In the genomic region with DNA sequence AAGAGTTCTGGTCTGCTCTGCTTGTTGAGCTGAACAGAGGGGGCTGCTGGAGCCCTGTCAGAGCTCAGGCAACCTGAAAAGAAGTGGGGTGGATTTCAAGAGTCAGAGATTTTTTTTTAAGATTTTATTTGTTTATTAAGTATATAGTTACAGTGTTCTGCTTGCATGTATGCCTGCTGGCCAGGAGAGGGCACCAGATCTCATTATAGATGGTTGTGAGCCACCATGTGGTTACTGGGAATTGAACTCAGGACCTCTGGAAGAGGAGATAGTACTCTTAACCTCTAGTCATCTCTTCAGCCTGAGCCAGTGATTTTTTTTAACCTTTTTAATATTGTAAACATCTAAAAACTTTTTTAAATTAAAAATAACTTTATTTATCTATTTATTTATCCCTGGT, we compare ENCODE assay signal across 16 mouse cellular contexts. TPM values are rescaled to one million over a fixed set of nuclear protein-coding genes. Genes with fewer than 3 reads are reported as not detected.
DNase-seq lines count a peak whose midpoint lies in the region; ATAC-seq and TF ChIP-seq lines count a peak whose summit lies in the region.
"Had no signal": no experiment of that assay in that cellular context is flagged by ENCODE, and none has a peak within 500 bp of the region (broad histone marks: within the 10 kb centered on the region; RNA-seq: fewer than 3 reads in every experiment).

No protein-coding gene starts in this region.

- no peak for DNase-seq in heart, adult 2 months
- no peak for DNase-seq in heart, postnatal 10 days
- DNase-seq in lung, adult 2 months = no peak
- DNase-seq in lung, postnatal 4 days = no peak
- no peak for DNase-seq in left cerebral cortex, adult 9 months (ENCODE audit: low spot score in 2 of 2)
- DNase-seq: adrenal gland, postnatal 14 days; cerebellum, adult 9-10 months; gastrocnemius, postnatal 36 days; kidney, postnatal 14 days; right cerebral cortex, postnatal 25 days had no signal

- H3K27me3 ChIP-seq in heart, adult 2 months (ENCODE audit: control insufficient read depth, insufficient read depth, low read length) = no peaks in the 10 kb centered on the region
- H3K27me3 ChIP-seq in E14TG2a.4 (ENCODE audit: insufficient read depth, low read length) = no peaks in the 10 kb centered on the region
- H3K27me3 ChIP-seq in small intestine, adult 2 months (ENCODE audit: control insufficient read depth, insufficient read depth, low read length) = peaks cover 2% of the 10 kb centered on the region; the same call in 1 of the 2 replicates
- no peaks in the 10 kb centered on the region; the same call in 1 of the 2 replicates for H3K27me3 ChIP-seq in kidney, embryonic 16.5 days (ENCODE audit: insufficient read depth, low read length)
- H3K27me3 ChIP-seq: hindbrain, embryonic 15.5 days had no signal

- no peak overlapping the region for H3K4me2 ChIP-seq in kidney, embryonic 16.5 days (replicated peaks; ENCODE audit: low read depth, low read length)
- H3K4me2 ChIP-seq: hindbrain, embryonic 15.5 days; midbrain, embryonic 11.5 days had no signal

- no peak for TF ChIP-seq EP300 in heart, adult 2 months (IDR thresholded peaks at IDR 0.05; ENCODE audit: insufficient read depth, low read depth, low read length)

- H3K9me3 ChIP-seq in E14TG2a.4 (ENCODE audit: low read length) = no peaks in the 10 kb centered on the region
- H3K9me3 ChIP-seq in kidney, embryonic 16.5 days (ENCODE audit: low read length) = 0 out of 2 replicates have a peak, but pooled peaks cover 4% of the 10 kb centered on the region
- H3K9me3 ChIP-seq: hindbrain, embryonic 15.5 days; limb, embryonic 10.5 days had no signal

- no peaks in the 10 kb centered on the region for H3K79me2 ChIP-seq in heart, adult 2 months (replicated peaks; ENCODE audit: control insufficient read depth, insufficient read depth, low read length)

- ATAC-seq in kidney, embryonic 16.5 days (ENCODE audit: low FRiP score, low TSS enrichment) = no peak

- H3K4me1 ChIP-seq in heart, adult 2 months (ENCODE audit: control insufficient read depth, insufficient read depth, low read length) = no peaks in the 10 kb centered on the region
- no peaks in the 10 kb centered on the region for H3K4me1 ChIP-seq in lung, adult 2 months (ENCODE audit: control insufficient read depth, insufficient read depth, low read length)
- peaks cover 32% of the 10 kb centered on the region for H3K4me1 ChIP-seq in E14TG2a.4 (replicated peaks; ENCODE audit: low read depth, low read length)
- no peaks in the 10 kb centered on the region for H3K4me1 ChIP-seq in small intestine, adult 2 months (ENCODE audit: control insufficient read depth, insufficient read depth, insufficient read length, low read length)
- no peaks in the 10 kb centered on the region for H3K4me1 ChIP-seq in kidney, embryonic 16.5 days (ENCODE audit: insufficient read depth, low read length)
- H3K4me1 ChIP-seq: hindbrain, embryonic 15.5 days; limb, embryonic 10.5 days had no signal

- no peak for TF ChIP-seq POLR2A in heart, adult 2 months (IDR thresholded peaks at IDR 0.05; ENCODE audit: insufficient read depth, low read depth, low read length)
- TF ChIP-seq POLR2A in lung, adult 2 months (IDR thresholded peaks at IDR 0.05; ENCODE audit: borderline replicate concordance, extremely low read depth, low read depth, low read length) = no peak
- no peak for TF ChIP-seq POLR2A in small intestine, adult 2 months (IDR thresholded peaks at IDR 0.05; ENCODE audit: low read depth, low read length)

- H3K9ac ChIP-seq in heart, adult 2 months (ENCODE audit: low read depth, low read length) = no peak overlapping the region
- no peak overlapping the region for H3K9ac ChIP-seq in kidney, embryonic 16.5 days (replicated peaks; ENCODE audit: low read length)
- H3K9ac ChIP-seq: hindbrain, embryonic 15.5 days had no signal

- H3K27ac ChIP-seq in heart, adult 2 months = no peak overlapping the region
- no peak overlapping the region for H3K27ac ChIP-seq in small intestine, adult 2 months (ENCODE audit: insufficient read depth, low read depth, low read length)
- no peak overlapping the region for H3K27ac ChIP-seq in kidney, embryonic 16.5 days (ENCODE audit: low read length)
- H3K27ac ChIP-seq: hindbrain, embryonic 15.5 days; limb, embryonic 10.5 days had no signal

- intact Hi-C loops in heart, adult 2 months (cut with DNase I) = no loop called here
- intact Hi-C loops in heart, postnatal 10 days (cut with DNase I) = no loop called here

- no peaks in the 10 kb centered on the region for H3K36me3 ChIP-seq in heart, adult 2 months (ENCODE audit: control insufficient read depth, insufficient read depth, low read length)
- H3K36me3 ChIP-seq in E14TG2a.4 (ENCODE audit: insufficient read depth, low read length) = no peaks in the 10 kb centered on the region
- no peaks in the 10 kb centered on the region for H3K36me3 ChIP-seq in small intestine, adult 2 months (ENCODE audit: control insufficient read depth, insufficient read depth, low read length)
- H3K36me3 ChIP-seq in kidney, embryonic 16.5 days (ENCODE audit: insufficient read depth, low read length) = no peaks in the 10 kb centered on the region
- H3K36me3 ChIP-seq: hindbrain, embryonic 15.5 days; limb, embryonic 10.5 days had no signal

- H3K4me3 ChIP-seq in heart, adult 2 months = no peak overlapping the region
- H3K4me3 ChIP-seq in lung, adult 2 months (replicated peaks; ENCODE audit: extremely low read depth, low read depth, low read length) = no peak overlapping the region
- no peak overlapping the region for H3K4me3 ChIP-seq in E14TG2a.4 (replicated peaks; ENCODE audit: low read length)
- no peak overlapping the region for H3K4me3 ChIP-seq in small intestine, adult 2 months (ENCODE audit: low read depth, low read length)
- H3K4me3 ChIP-seq in kidney, embryonic 16.5 days (ENCODE audit: low read length) = no peak overlapping the region
- H3K4me3 ChIP-seq: hindbrain, embryonic 15.5 days; limb, embryonic 10.5 days had no signal

- peak; percentile 71 for TF ChIP-seq CTCF in heart, adult 2 months (IDR thresholded peaks at IDR 0.05)
- TF ChIP-seq CTCF in lung, adult 2 months (IDR thresholded peaks at IDR 0.05; ENCODE audit: insufficient read depth, low read length) = 0 out of 2 replicates have a peak, but pooled peaks have one; percentile 7
- peak; percentile 53 for TF ChIP-seq CTCF in E14TG2a.4 (conservative IDR thresholded peaks at IDR 0.05; ENCODE audit: low read length)
- 0 out of 2 replicates have a peak, but pooled peaks have one; percentile 6 for TF ChIP-seq CTCF in small intestine, adult 2 months (IDR thresholded peaks at IDR 0.05; ENCODE audit: extremely low read depth, insufficient read length, insufficient replicate concordance, low read depth, low read length)

RNA-seq across cellular contexts. Expression of gene She, which starts 20.3 kb away (rescaled TPM):
- 10 to 100 TPM; 12.3 to 13.3 TPM for total RNA-seq in heart, adult 2 months (2021)
- 3.4 and 7.7 TPM in 2 replicates for polyA plus RNA-seq in heart, adult 2 months (2012; rRNA removed)
- 10 to 100 TPM; 24.8 to 25.3 TPM for total RNA-seq in heart, postnatal 10 days (2021)
- polyA plus RNA-seq in lung, adult 2 months (2012; rRNA removed) = 15.1 and 16.3 TPM in 2 replicates
- polyA plus RNA-seq in small intestine, adult 2 months (2012; rRNA removed) = 0.56 and 0.79 TPM in 2 replicates
- 6.7 and 7.8 TPM in 2 replicates for polyA plus RNA-seq in kidney, embryonic 16.5 days (2015; fragmentation: Nextera tagmentation; extraction: Ambion mirVana)

RNA-seq across cellular contexts. Expression of gene Ube2q1, which starts 37.4 kb away (rescaled TPM):
- 10 to 100 TPM; 24.0 to 25.5 TPM for total RNA-seq in heart, adult 2 months (2021)
- 14.6 and 18.8 TPM in 2 replicates for polyA plus RNA-seq in heart, adult 2 months (2012; rRNA removed)
- total RNA-seq in heart, postnatal 10 days (2021) = 10 to 100 TPM; 32.3 to 37.3 TPM
- polyA plus RNA-seq in lung, adult 2 months (2012; rRNA removed) = 24.4 and 25.2 TPM in 2 replicates
- 11.7 and 26.2 TPM in 2 replicates for polyA plus RNA-seq in small intestine, adult 2 months (2012; rRNA removed)
- polyA plus RNA-seq in kidney, embryonic 16.5 days (2015; fragmentation: Nextera tagmentation; extraction: Ambion mirVana) = 9.8 and 11.5 TPM in 2 replicates

RNA-seq across cellular contexts. Expression of gene Chrnb2, which starts 46.4 kb away (rescaled TPM):
- under 1 TPM; 0.14 to 0.16 TPM for total RNA-seq in heart, adult 2 months (2021)
- polyA plus RNA-seq in heart, adult 2 months (2012; rRNA removed) = 0.35 and 0.61 TPM in 2 replicates
- under 1 TPM; 0.12 to 0.22 TPM for total RNA-seq in heart, postnatal 10 days (2021)
- 0.60 and 0.70 TPM in 2 replicates for polyA plus RNA-seq in lung, adult 2 months (2012; rRNA removed)
- 0.53 and 0.93 TPM in 2 replicates for polyA plus RNA-seq in small intestine, adult 2 months (2012; rRNA removed)
- polyA plus RNA-seq in kidney, embryonic 16.5 days (2015; fragmentation: Nextera tagmentation; extraction: Ambion mirVana) = 0.40 and 0.86 TPM in 2 replicates

Comparison
In these comparisons a context has a peak if more than half of its experiments do, and no peak if none do; other contexts are left out.
1. CTCF ChIP-seq: peak in every context shown above with its lines; median percentile 71 in heart, adult 2 months; 53 in E14TG2a.4; 7 in lung, adult 2 months; 6 in small intestine, adult 2 months.